Mouse (Mus musculus) MEL (cell line): ENCODE measurements around the gene Nanp.

ENCODE experiments used
- CTCF ChIP-seq, 3 experiments: IDR thresholded peaks in 2 of 3; conservative IDR thresholded peaks in 1 of 3; 2 replicates each; pipeline ENCODE4 v1.5.1; 2011 to 2012; ENCODE audit warnings: low read length in 3 of 3, low read depth in 2 of 3, mild to moderate bottlenecking in 2 of 3, improper control_type of control experiment in 1 of 3, inconsistent platforms in 1 of 3, mixed read lengths in 1 of 3, moderate library complexity in 1 of 3; ENCODE audit not compliant: control insufficient read depth in 1 of 3, insufficient read depth in 1 of 3, poor library complexity in 1 of 3, severe bottlenecking in 1 of 3
- EP300 ChIP-seq, 2 experiments: IDR thresholded peaks; 2 replicates each; pipeline ENCODE4 v1.6.1; 2011; ENCODE audit warnings: improper control_type of control experiment in 2 of 2, low read length in 2 of 2, low read depth in 1 of 2, mild to moderate bottlenecking in 1 of 2
- ETS1 ChIP-seq: IDR thresholded peaks from 2 replicates; pipeline ENCODE4 v1.6.1; 2012; ENCODE audit warnings: low read depth, mild to moderate bottlenecking, inconsistent platforms, low read length, improper control_type of control experiment, moderate library complexity
- JUND ChIP-seq: IDR thresholded peaks from 2 replicates; pipeline ENCODE4 v1.6.1; 2011; ENCODE audit warnings: low read depth, mild to moderate bottlenecking, improper control_type of control experiment, low read length
- MAZ ChIP-seq: IDR thresholded peaks from 2 replicates; pipeline ENCODE4 v1.6.1; 2012; ENCODE audit warnings: low read depth, mild to moderate bottlenecking, inconsistent platforms, low read length, improper control_type of control experiment
- MXI1 ChIP-seq: IDR thresholded peaks from 2 replicates; pipeline ENCODE4 v1.6.1; 2011; ENCODE audit warnings: mild to moderate bottlenecking, low read depth, low read length, improper control_type of control experiment
- POLR2A ChIP-seq, 2 experiments: IDR thresholded peaks; 2 replicates each; pipeline ENCODE4 v1.6.1; 2011 to 2012; ENCODE audit warnings: low read length in 2 of 2, mild to moderate bottlenecking in 2 of 2, control low read depth in 1 of 2, improper control_type of control experiment in 1 of 2, low read depth in 1 of 2, moderate library complexity in 1 of 2; ENCODE audit not compliant: control insufficient read depth in 1 of 2, insufficient read depth in 1 of 2, poor library complexity in 1 of 2
- USF1 ChIP-seq: IDR thresholded peaks from 2 replicates; pipeline ENCODE4 v1.6.1; 2014; ENCODE audit warnings: low read depth, mild to moderate bottlenecking, inconsistent platforms, low read length, improper control_type of control experiment, moderate library complexity

- TF ChIP-seq CTCF (IDR thresholded peaks at IDR 0.05 in 2 of 3, conservative IDR thresholded peaks at IDR 0.05 in 1 of 3; ENCODE audit: control insufficient read depth in 1 of 3, insufficient read depth in 1 of 3, low read depth in 2 of 3, low read length in 3 of 3, poor library complexity in 1 of 3, severe bottlenecking in 1 of 3) (no peak), MXI1 (peak; percentile 87; the same call in 1 of the 2 replicates), POLR2A (IDR thresholded peaks at IDR 0.05; ENCODE audit: control insufficient read depth in 1 of 2, insufficient read depth in 1 of 2, low read depth in 1 of 2, low read length in 2 of 2, poor library complexity in 1 of 2) (no peak), EP300 (IDR thresholded peaks at IDR 0.05; ENCODE audit: low read depth in 1 of 2, low read length in 2 of 2) (peak; percentile 85 to 92), MAZ (no peak; the same call in 1 of the 2 replicates), JUND (no peak), USF1 (peak; percentile 51; the same call in 1 of the 2 replicates), ETS1 (peak; percentile 70)
Measured at GRCm38 (mm10) chr2:150981524-150981923, 57.7 kb downstream of the Nanp start.
